Mouse (Mus musculus) hematopoietic multipotent progenitor cell, adult 10-12 weeks (in vitro differentiated cells): ENCODE results near the gene Rab3c. TPM values are rescaled to one million over a fixed set of nuclear protein-coding genes. Genes with fewer than 3 reads are reported as not detected.

Source experiments
- polyA plus RNA-seq: library from polyadenylated mRNA; stranded (reverse); fragments of >175 nt; gene quantifications from 2 replicates; pipeline ENCODE4 v1.2.3, GENCODE M21; 2012; ENCODE audit warnings: low replicate concordance

Rab3c gene
- 0.02 TPM in 1 of 2 replicates, not detected in the other for polyA plus RNA-seq

GRCm38 (mm10) chr13:110280563-110281144 is at the start of gene Rab3c:
Gene Rab3c, minus strand, starts transcription at chr13:110280996.

Other genes starting within 250 kb of the Rab3c start
- gene Gapt, start 76.2 kb upstream of the Rab3c start, polyA plus RNA-seq = 0.76 and 0.85 TPM in 2 replicates
- gene Plk2, start 114.0 kb upstream of the Rab3c start, polyA plus RNA-seq = 0.99 and 2.0 TPM in 2 replicates